Mouse (Mus musculus) forebrain, postnatal 0 days (tissue): Measurements from ENCODE around the gene Tbc1d14. TPM values are rescaled to one million over a fixed set of nuclear protein-coding genes. Genes with fewer than 3 reads are reported as not detected.

ENCODE experiments used
- ATAC-seq: fragments of 200-750 bp; cut with Nextera tagmentation; 2 replicates; pipeline ENCODE4 v1.8.0; 2017; ENCODE audit warnings: mild to moderate bottlenecking, moderate library complexity
- DNase-seq: peaks from one replicate; pipeline ENCODE4 v3.0.0-alpha.2; 2015
- H3K27ac ChIP-seq: fragments of 300-500 bp; sonication (generic); 2 replicates; pipeline ENCODE4 v1.5.1; 2014; ENCODE audit warnings: low read depth, mild to moderate bottlenecking, antibody characterized with exemption, low read length, moderate library complexity, mixed read lengths
- H3K27me3 ChIP-seq: fragments of 300-500 bp; sonication (generic); 2 replicates; pipeline ENCODE4 v1.6.1; 2014; ENCODE audit warnings: mild to moderate bottlenecking, low read length, mixed read lengths; ENCODE audit not compliant: insufficient read depth
- H3K36me3 ChIP-seq: fragments of 300-500 bp; sonication (generic); 2 replicates; pipeline ENCODE4 v1.6.1; 2014; ENCODE audit warnings: mild to moderate bottlenecking, moderate library complexity; ENCODE audit not compliant: insufficient read depth
- H3K4me1 ChIP-seq: fragments of 300-500 bp; sonication (generic); 2 replicates; pipeline ENCODE4 v1.6.1; 2014; ENCODE audit warnings: antibody characterized with exemption; ENCODE audit not compliant: insufficient read depth
- H3K4me2 ChIP-seq: fragments of 300-500 bp; sonication (generic); 2 replicates; pipeline ENCODE4 v1.6.1; 2014; ENCODE audit warnings: low read depth, mild to moderate bottlenecking, moderate library complexity
- H3K4me3 ChIP-seq: fragments of 300-500 bp; sonication (generic); 2 replicates; pipeline ENCODE4 v1.5.1; 2014; ENCODE audit warnings: low read depth, low read length, mixed read lengths
- H3K9ac ChIP-seq: fragments of 300-500 bp; sonication (generic); 2 replicates; pipeline ENCODE4 v1.6.1; 2014; ENCODE audit warnings: mild to moderate bottlenecking
- H3K9me3 ChIP-seq: fragments of 300-500 bp; sonication (generic); 2 replicates; pipeline ENCODE4 v1.6.1; 2016; ENCODE audit warnings: low read length
- CTCF ChIP-seq: sonication (generic); IDR thresholded peaks from 2 replicates; pipeline ENCODE4 v1.5.1; 2016; ENCODE audit warnings: antibody characterized with exemption, control low read depth, low read depth
- WGBS: fragments of 180-500 bp; shearing (Covaris S2); extraction: QIAGEN DNeasy Blood & Tissue Kit; methylation state at CpG from one replicate; pipeline ENCODE4 v1.1.7; 2014; 5-methylcytosine and 5-hydroxymethylcytosine counted together
- polyA plus RNA-seq: library from polyadenylated mRNA; unstranded; fragments of >200 nt; fragmentation: Nextera tagmentation; extraction: Ambion mirVana; gene quantifications from 2 replicates; pipeline ENCODE4 v1.2.1, GENCODE M21; 2015
- total RNA-seq: library from RNA; depleted of rRNA; stranded (reverse); fragments of >200 nt; gene quantifications from 2 replicates; pipeline ENCODE4 v1.2.3, GENCODE M21; 2014

Tbc1d14 gene
- total and polyA plus RNA-seq, 2 experiments from 2014 or later, result 29.0 to 74.1 TPM

- ATAC-seq (no peak), DNase-seq (no peak)
- no peak overlapping the region for H3K4me3 ChIP-seq
- no peaks in the 10 kb centered on the region for H3K4me1 ChIP-seq
- H3K27ac ChIP-seq, result no peak overlapping the region
- H3K9ac ChIP-seq, result no peak overlapping the region
- TF ChIP-seq CTCF, result no peak
- no peaks in the 10 kb centered on the region for H3K36me3 ChIP-seq
- no peaks in the 10 kb centered on the region for H3K27me3 ChIP-seq
- no peaks in the 10 kb centered on the region for H3K9me3 ChIP-seq
- H3K4me2 ChIP-seq, result no peak overlapping the region
- 78% methylated on average over 4 of the region's 4 CpGs for WGBS
Observed at GRCm38 (mm10) chr5:36457706-36458105, 135.4 kb downstream of the Tbc1d14 start.

DNA sequence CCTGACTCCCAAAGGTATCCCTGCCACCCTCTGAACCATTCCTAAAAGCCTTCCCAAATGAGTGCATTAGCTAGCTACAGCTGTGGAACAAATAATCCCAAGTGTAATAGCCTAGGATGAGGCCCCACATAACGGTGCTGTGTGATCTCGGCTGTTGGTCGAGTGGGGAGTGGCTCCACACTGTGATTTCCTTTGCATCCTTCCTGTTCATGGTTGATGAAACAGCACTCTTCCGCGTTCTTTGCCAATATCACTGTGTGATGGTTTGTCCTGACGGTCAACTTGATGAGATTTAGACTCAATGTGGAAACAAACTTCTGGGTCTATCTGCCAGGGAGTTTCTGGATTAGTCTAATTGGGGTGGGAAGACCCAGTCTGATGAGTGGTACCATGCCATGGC is 140.3 kb downstream of the Tbc1d14 start:
- Histone ChIP-seq H3K27me3 (no peaks in the 10 kb centered on the region), H3K4me3 (no peak overlapping the region), H3K36me3 (no peaks in the 10 kb centered on the region), H3K27ac (no peak overlapping the region), H3K9me3 (no peaks in the 10 kb centered on the region), H3K4me1 (no peaks in the 10 kb centered on the region), H3K9ac (no peak overlapping the region), H3K4me2 (no peak overlapping the region)
- 79% methylated on average over 6 of the region's 6 CpGs for WGBS
- DNase-seq (no peak), ATAC-seq (no peak)
- TF ChIP-seq CTCF, result no peak

DNA sequence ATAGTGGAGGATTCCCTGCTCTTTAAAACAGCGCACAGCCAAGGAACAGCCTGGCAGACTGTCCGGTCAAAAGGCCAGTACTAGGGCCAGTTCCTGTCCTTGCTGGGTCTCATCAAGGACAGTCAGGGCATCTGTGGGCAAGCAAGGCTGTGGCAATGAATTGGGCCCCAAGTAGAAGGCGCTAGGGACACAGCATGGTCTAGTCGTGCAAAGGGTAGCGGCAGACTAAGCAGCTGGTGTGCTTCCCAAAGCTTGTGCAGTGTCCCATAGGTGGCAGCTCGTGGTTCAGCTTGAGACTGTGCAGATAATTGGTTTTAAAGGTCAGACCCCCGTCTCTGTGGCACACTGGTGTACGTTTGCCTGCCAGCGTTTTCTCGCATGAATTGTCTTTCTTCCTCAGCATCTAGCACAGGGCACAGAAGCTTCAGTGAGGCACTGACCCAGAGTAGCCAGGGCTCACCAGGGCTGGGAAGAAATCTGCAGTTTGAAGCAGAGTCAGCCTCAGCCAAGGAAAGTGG is 141.1 kb downstream of the Tbc1d14 start:
- ATAC-seq, result no peak

GRCm38 (mm10) chr5:36451119-36451518 is 142.0 kb downstream of the Tbc1d14 start:
- H3K4me2 ChIP-seq, result no peak overlapping the region
- ATAC-seq (no peak), DNase-seq (no peak)
- no peaks in the 10 kb centered on the region for H3K27me3 ChIP-seq
- no peak overlapping the region for H3K9ac ChIP-seq
- H3K4me3 ChIP-seq, result no peak overlapping the region
- H3K36me3 ChIP-seq, result no peaks in the 10 kb centered on the region
- H3K4me1 ChIP-seq, result no peaks in the 10 kb centered on the region
- H3K27ac ChIP-seq, result no peak overlapping the region
- H3K9me3 ChIP-seq, result no peaks in the 10 kb centered on the region
- TF ChIP-seq CTCF, result no peak
- WGBS, result 31% methylated on average over 9 of the region's 10 CpGs

More for the DNA sequence above, 141.1 kb downstream of the Tbc1d14 start:
- H3K4me1 ChIP-seq, result no peaks in the 10 kb centered on the region
- no peak for TF ChIP-seq CTCF
- 51% methylated on average over 10 of the region's 10 CpGs for WGBS
- H3K27ac ChIP-seq, result no peak overlapping the region
- no peak overlapping the region for H3K9ac ChIP-seq
- no peaks in the 10 kb centered on the region for H3K9me3 ChIP-seq
- H3K36me3 ChIP-seq, result no peaks in the 10 kb centered on the region
- no peak for DNase-seq
- H3K4me2 ChIP-seq, result no peak overlapping the region
- H3K27me3 ChIP-seq, result no peaks in the 10 kb centered on the region
- H3K4me3 ChIP-seq, result no peak overlapping the region

DNA sequence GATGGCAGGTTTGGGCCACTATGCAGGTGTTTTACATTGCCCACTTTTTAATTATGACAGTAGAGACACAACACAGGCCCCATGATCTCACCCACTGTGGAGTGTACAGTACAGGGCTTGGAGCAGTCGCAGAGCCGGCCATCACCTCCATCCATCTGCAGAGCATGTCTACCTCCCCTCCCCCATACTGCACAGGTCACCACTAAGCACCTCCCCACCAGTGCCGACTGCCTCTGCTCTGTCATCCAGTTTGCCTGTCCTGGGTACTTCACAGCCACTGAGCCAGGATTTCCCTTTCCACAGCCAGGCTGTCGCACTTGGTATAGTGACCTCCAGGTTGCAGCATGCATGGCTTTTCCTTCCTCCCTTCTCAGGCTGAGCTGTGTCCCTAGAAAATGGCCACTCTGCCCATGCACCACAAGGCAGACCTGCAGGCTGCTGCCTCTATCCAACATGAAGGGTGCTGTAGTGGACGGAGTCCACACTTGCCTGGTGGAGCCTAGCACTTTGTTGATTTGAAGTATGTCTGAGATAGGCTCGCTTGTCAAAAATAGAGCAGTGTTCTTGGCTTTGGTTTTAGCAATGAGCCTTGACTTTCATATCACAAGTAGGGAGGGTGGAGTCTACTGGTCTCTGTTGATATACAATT is 143.2 kb downstream of the Tbc1d14 start:
- no peak for TF ChIP-seq CTCF
- Histone ChIP-seq H3K27me3 (no peaks in the 10 kb centered on the region), H3K27ac (no peak overlapping the region), H3K9me3 (no peaks in the 10 kb centered on the region), H3K4me2 (no peak overlapping the region), H3K9ac (no peak overlapping the region), H3K4me1 (0 out of 2 replicates have a peak, but pooled peaks cover 3% of the 10 kb centered on the region), H3K4me3 (no peak overlapping the region), H3K36me3 (no peaks in the 10 kb centered on the region)
- ATAC-seq (no peak), DNase-seq (no peak)
- 84% methylated on average over 6 of the region's 6 CpGs for WGBS

- H3K36me3 ChIP-seq, result no peaks in the 10 kb centered on the region
- 0 out of 2 replicates have a peak, but pooled peaks cover 3% of the 10 kb centered on the region for H3K4me1 ChIP-seq
- no peak for TF ChIP-seq CTCF
- H3K4me2 ChIP-seq, result no peak overlapping the region
- DNase-seq, result no peak
- H3K9ac ChIP-seq, result no peak overlapping the region
- H3K27me3 ChIP-seq, result no peaks in the 10 kb centered on the region
- ATAC-seq, result no peak
- 94% methylated on average over 12 of the region's 12 CpGs for WGBS
- H3K4me3 ChIP-seq, result no peak overlapping the region
- H3K9me3 ChIP-seq, result no peaks in the 10 kb centered on the region
- no peak overlapping the region for H3K27ac ChIP-seq
Observed at GRCm38 (mm10) chr5:36447872-36448271, 145.2 kb downstream of the Tbc1d14 start.

DNA sequence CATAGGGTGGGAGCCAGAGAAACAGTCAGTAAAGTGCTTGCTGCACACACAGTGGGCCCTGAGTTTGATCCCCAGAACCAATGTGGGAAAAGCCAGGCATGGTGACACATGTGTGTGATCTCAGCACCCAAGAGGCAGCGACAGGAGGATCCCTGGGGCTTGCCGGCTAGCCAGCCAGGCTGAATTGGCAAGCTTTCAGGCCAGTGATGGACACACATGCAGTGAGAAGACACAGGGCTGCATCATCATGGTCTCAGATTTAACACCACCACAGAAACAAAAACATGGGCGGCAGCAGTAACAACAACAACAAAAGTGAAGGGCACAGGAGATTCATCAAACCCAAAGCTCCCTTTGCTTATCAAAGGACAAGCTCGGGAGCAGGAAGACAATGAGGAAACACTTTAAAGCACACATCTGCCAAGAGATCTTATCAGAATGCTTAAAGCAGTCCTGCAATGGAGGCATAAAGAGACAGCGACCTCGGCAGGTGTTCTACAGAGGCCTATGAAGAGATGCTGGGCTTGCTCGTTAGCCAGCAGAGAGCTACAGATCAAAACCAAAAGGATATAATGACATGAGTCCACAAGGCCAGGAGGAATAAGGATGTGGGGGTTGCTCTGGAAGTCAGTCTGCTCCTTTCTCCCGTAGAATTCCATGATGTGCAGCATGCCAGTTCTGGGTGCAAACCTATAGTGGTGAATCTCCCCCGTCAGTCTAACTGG is 146.7 kb downstream of the Tbc1d14 start:
- H3K4me3 ChIP-seq, result no peak overlapping the region
- no peak overlapping the region for H3K27ac ChIP-seq
- H3K4me1 ChIP-seq, result 0 out of 2 replicates have a peak, but pooled peaks cover 3% of the 10 kb centered on the region
- ATAC-seq (no peak), DNase-seq (no peak)
- H3K4me2 ChIP-seq, result no peak overlapping the region
- H3K9ac ChIP-seq, result no peak overlapping the region
- H3K9me3 ChIP-seq, result no peaks in the 10 kb centered on the region
- WGBS, result 33% methylated on average over 9 of the region's 9 CpGs
- H3K36me3 ChIP-seq, result no peaks in the 10 kb centered on the region
- no peak for TF ChIP-seq CTCF
- H3K27me3 ChIP-seq, result no peaks in the 10 kb centered on the region
